Mouse (Mus musculus) heart, embryonic 13.5 days (tissue): ENCODE data around the gene Hdac1. TPM values are rescaled to one million over a fixed set of nuclear protein-coding genes. Genes with fewer than 3 reads are reported as not detected.

Experiments
- ATAC-seq: fragments of 200-750 bp; cut with Nextera tagmentation; 2 replicates; pipeline ENCODE4 v1.8.0; 2017; ENCODE audit warnings: moderate TSS enrichment; ENCODE audit not compliant: insufficient number of reproducible peaks, low FRiP score, low TSS enrichment; ENCODE audit errors: extremely low read depth
- H3K27ac ChIP-seq: fragments of 300-500 bp; sonication (generic); replicated peaks from 2 replicates; pipeline ENCODE4 v1.5.1; 2015; ENCODE audit warnings: moderate library complexity, mild to moderate bottlenecking, inconsistent platforms
- H3K27me3 ChIP-seq: fragments of 300-500 bp; sonication (generic); replicated peaks from 2 replicates; pipeline ENCODE4 v1.6.1; 2015; ENCODE audit warnings: mild to moderate bottlenecking, inconsistent platforms
- H3K36me3 ChIP-seq: fragments of 300-500 bp; sonication (generic); 2 replicates; pipeline ENCODE4 v1.6.1; 2015; ENCODE audit warnings: mild to moderate bottlenecking, inconsistent platforms
- H3K4me1 ChIP-seq: fragments of 300-500 bp; sonication (generic); 2 replicates; pipeline ENCODE4 v1.6.1; 2015; ENCODE audit warnings: inconsistent platforms
- H3K4me2 ChIP-seq: fragments of 300-500 bp; sonication (generic); 2 replicates; pipeline ENCODE4 v1.6.1; 2015; ENCODE audit warnings: inconsistent platforms, mild to moderate bottlenecking, moderate library complexity
- H3K4me3 ChIP-seq: fragments of 300-500 bp; sonication (generic); 2 replicates; pipeline ENCODE4 v1.5.1; 2015; ENCODE audit warnings: moderate library complexity, mild to moderate bottlenecking, inconsistent platforms
- H3K9ac ChIP-seq: fragments of 300-500 bp; sonication (generic); 2 replicates; pipeline ENCODE4 v1.6.1; 2015; ENCODE audit warnings: inconsistent platforms, mild to moderate bottlenecking, moderate library complexity
- H3K9me3 ChIP-seq: fragments of 300-500 bp; sonication (generic); 2 replicates; pipeline ENCODE4 v1.6.1; 2016; ENCODE audit warnings: inconsistent platforms
- WGBS: fragments of 180-500 bp; shearing (Covaris S2); methylation state at CpG from one replicate; pipeline ENCODE4 v1.1.7; 2015; ENCODE audit warnings: mixed read lengths; 5-methylcytosine and 5-hydroxymethylcytosine counted together
- microRNA-seq: library from miRNA; unstranded; fragments of <30 nt; microRNA quantifications from one replicate; pipeline ENCODE4, GENCODE M21; 2016
- polyA plus RNA-seq: library from polyadenylated mRNA; unstranded; fragments of >200 nt; fragmentation: Nextera tagmentation; extraction: Ambion mirVana; gene quantifications from 2 replicates; pipeline ENCODE4 v1.2.1, GENCODE M21; 2015

Hdac1 gene
- polyA plus RNA-seq, 1 experiment from 2014 or later = 127 TPM

DNA sequence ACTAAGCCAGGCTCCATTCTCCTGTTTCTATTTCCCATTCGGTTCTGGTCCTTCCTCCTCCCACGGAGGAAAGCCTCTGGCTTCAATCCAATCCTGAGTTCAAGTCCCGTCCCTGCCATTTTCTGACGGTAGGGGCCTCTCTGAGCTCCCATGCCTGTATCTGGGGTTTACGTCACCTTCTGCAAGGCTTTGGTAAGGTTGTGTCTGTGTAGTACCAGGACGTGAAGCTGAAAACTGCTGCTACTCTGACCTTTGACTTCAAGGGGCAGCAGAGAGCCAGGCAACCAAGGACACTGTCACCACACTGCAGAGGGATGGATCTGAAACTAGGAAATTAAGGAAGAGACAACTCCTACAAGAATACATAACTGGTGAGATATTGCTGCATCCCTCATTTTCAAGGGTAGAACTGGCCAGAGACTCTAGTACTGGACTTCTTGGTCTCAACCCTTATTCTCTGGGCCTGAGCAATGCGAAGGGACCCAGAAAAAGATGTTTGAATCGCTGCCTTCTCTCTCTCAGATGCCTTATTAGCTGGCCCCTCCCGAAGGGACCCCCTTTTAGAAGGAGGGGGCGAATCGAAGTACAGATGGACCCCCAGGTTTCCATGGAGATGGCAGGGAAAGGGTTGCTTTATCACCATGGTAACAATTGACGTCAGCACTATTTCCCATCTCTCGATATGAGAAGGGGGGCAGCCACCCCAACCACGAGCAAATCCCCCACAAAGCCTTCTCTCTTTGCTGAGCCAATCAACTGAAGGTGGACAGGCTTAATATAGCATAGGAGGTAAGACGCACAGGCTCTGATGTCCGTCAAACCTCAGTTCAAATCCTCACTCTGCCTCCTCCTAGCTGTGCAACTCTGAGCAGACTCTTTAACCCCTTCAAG is 46.6 kb downstream of the Hdac1 start:
- H3K4me1 ChIP-seq = peaks cover 53% of the 10 kb centered on the region
- H3K4me3 ChIP-seq = no peak overlapping the region
- peaks cover 23% of the 10 kb centered on the region for H3K27me3 ChIP-seq
- peak overlapping the region; percentile 85 for H3K27ac ChIP-seq
- 25% methylated on average over 16 of the region's 16 CpGs for WGBS
- no peaks in the 10 kb centered on the region for H3K36me3 ChIP-seq
- H3K9ac ChIP-seq = no peak overlapping the region; the same call in 1 of the 2 replicates
- H3K4me2 ChIP-seq = peak overlapping the region; percentile 0; the same call in 1 of the 2 replicates
- no peak for ATAC-seq
- no peaks in the 10 kb centered on the region for H3K9me3 ChIP-seq

DNA sequence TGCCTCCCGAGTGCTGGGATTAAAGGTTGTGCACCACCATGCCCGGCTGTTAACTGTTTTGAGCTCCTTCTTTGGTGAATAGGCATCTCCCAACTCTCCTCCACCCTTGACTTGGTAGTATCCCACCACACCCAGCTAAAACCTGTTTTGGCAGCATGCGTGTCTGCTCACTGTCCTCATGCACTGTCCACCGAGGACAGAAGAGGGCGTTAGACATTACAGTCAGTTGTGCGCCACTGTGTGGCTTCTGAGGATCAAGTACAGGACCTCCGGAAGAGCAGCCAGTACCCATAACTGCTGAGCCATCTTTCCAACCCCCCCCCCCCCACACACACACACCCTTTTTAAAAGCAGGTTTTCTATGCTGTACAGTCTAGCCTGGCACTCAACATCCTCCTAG is 47.8 kb downstream of the Hdac1 start:
- H3K27ac ChIP-seq = peak overlapping the region; percentile 85
- peaks cover under 1% of the 10 kb centered on the region for H3K36me3 ChIP-seq
- ATAC-seq = no peak
- peaks cover 36% of the 10 kb centered on the region for H3K27me3 ChIP-seq
- no peak overlapping the region for H3K9ac ChIP-seq
- no peak overlapping the region for H3K4me3 ChIP-seq
- no peak overlapping the region for H3K4me2 ChIP-seq
- H3K4me1 ChIP-seq = peaks cover 47% of the 10 kb centered on the region
- 57% methylated on average over 7 of the region's 7 CpGs for WGBS
- H3K9me3 ChIP-seq = no peaks in the 10 kb centered on the region

DNA sequence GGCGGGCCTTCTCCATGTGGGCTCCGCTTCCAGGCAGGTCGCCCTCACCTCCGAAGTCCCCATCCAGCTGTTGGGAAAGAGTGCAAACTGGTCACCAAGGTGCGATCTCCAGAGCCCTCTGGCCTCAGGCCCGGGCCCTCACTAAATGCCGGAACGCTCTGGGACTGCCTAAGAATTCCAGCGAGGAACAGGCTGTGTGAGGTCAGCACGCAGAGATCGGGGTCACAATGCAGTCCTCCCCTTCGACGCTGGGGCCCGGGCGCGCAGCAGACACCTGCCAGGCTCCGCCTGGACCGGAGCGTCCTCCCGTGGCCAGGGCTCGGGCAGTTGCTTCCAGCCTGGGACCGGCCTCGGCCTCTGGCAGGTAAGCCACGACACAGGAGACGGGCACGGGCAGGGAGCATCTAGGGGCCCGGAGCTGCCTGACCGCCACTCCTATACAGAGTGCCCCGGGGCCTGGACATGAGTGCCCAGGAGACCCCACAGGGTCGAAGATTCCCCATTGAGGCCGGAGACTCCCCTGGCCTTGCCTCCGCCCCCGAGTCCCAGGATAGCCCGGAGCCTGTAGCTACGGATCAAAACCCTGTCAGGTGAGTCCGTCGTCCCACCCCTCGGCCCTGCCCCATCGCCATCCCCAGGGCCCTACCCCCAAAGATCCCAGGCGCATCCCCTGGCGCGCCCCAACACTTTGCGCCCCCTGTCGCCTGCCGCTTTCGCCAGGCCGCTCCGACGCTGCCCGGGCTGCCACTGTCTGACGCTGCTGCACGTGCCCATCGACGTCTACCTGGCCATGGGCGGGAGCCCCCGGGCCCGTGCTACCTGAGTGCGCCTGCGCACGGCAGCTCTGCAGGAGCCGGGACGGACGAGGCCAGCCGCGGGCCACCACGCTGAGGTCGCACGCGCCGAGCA is 51.3 kb downstream of the Hdac1 start, which contains the start of the genes Tssk3 and Fam229a:
TSS of gene Tssk3 (minus strand) at position 51 of the 909 bp plus-strand sequence.
TSS of gene Fam229a (plus strand) at position 219 of the 909 bp plus-strand sequence.
- peak within 1 kb of the TSS; percentile 51 for H3K4me3 ChIP-seq
- ATAC-seq = no peak

DNA sequence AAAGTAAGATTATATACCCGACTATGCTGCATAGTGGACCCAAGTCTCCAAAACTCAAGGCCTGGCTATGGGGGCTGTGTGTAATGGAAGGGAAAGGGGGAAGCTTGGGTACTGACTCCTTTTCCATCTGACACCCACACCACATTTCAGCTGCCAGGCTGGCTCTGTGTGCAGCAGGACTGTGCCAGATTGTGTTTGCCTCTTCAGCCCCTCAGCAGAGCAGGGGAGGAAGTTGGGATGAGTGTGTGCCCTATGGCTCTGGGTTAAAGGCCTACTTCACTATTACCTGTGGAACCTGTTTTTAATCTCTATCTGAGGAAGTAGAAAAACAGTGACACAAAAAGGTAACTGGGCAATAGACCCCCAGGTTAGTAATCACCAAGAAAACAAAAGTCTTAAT is 61.4 kb downstream of the Hdac1 start:
- Histone ChIP-seq H3K4me2 (no peak overlapping the region), H3K9ac (no peak overlapping the region), H3K36me3 (peaks cover 97% of the 10 kb centered on the region), H3K9me3 (no peaks in the 10 kb centered on the region), H3K27me3 (no peaks in the 10 kb centered on the region), H3K4me1 (no peaks in the 10 kb centered on the region), H3K4me3 (no peak overlapping the region), H3K27ac (no peak overlapping the region)
- ATAC-seq = no peak
- 77% methylated on average over 1 of the region's 1 CpGs for WGBS

More for the DNA sequence above, 51.3 kb downstream of the Hdac1 start, which contains the start of the genes Tssk3 and Fam229a:
- peak within 1 kb of the TSS; percentile 76 for H3K4me2 ChIP-seq
- no peak within 1 kb of the TSS for H3K27ac ChIP-seq
- H3K4me1 ChIP-seq = peaks cover 26% of the 10 kb centered on the region
- peak within 1 kb of the TSS; percentile 72 for H3K9ac ChIP-seq
- WGBS = 4% methylated on average over 70 of the region's 70 CpGs
- H3K36me3 ChIP-seq = peaks cover 33% of the 10 kb centered on the region
- H3K27me3 ChIP-seq = peaks cover 43% of the 10 kb centered on the region
- H3K9me3 ChIP-seq = no peaks in the 10 kb centered on the region

DNA sequence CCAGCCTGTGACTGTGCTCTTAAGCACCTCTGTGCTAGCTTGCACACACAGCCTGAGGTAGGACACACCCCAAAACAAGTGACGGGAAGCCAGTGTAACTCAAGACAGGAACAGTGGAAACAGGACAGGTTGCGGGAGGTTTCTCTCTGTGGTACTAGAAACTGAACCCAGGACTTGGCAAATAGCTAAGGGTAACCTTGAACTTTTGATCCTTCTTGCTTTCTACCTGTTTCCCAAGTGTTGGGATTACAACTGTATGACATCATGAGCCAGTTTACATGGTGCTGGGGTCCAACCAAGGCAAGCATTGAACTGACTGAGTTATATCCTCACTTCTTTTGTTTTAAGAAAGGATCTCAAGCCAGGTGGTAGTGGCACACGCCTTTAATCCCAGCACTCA is 62.6 kb downstream of the Hdac1 start:
- 93% methylated on average over 3 of the region's 3 CpGs for WGBS
- Histone ChIP-seq H3K27me3 (no peaks in the 10 kb centered on the region), H3K9me3 (no peaks in the 10 kb centered on the region), H3K27ac (no peak overlapping the region), H3K4me2 (no peak overlapping the region), H3K36me3 (peaks cover 96% of the 10 kb centered on the region), H3K9ac (no peak overlapping the region), H3K4me3 (no peak overlapping the region), H3K4me1 (no peaks in the 10 kb centered on the region)
- ATAC-seq = no peak

DNA sequence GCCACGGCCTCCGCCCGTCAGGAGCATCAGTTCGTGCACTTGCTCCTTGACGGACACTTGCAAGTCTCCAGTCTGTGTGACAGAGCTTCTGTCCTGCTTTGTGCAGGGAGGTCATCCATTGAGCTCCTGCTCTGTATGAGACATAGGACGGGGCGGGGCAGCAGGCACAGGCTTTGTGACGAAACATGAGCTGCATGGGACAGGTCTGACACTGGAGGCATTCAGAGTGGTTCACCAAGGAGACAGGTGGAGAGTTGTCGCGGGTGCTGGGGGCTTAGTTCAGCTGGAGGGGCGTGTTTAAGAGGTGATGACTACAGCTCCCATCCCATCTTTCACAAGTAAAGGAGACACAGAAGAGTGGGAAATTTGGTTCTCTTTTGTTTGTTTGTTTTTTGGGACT is 66.5 kb downstream of the Hdac1 start:
- no peak overlapping the region for H3K27ac ChIP-seq
- no peak overlapping the region for H3K9ac ChIP-seq
- no peaks in the 10 kb centered on the region for H3K9me3 ChIP-seq
- no peaks in the 10 kb centered on the region for H3K27me3 ChIP-seq
- no peak for ATAC-seq
- 88% methylated on average over 11 of the region's 11 CpGs for WGBS
- H3K4me2 ChIP-seq = no peak overlapping the region
- no peaks in the 10 kb centered on the region for H3K4me1 ChIP-seq
- peaks cover 96% of the 10 kb centered on the region for H3K36me3 ChIP-seq
- no peak overlapping the region for H3K4me3 ChIP-seq

Small RNA genes lying within 50 kb of the gene (microRNA-seq; reads per million reads assigned to microRNA genes)
- not detected for gene Mir8119

Other genes starting within 250 kb of the Hdac1 start
- gene Rbbp4, start 207.3 kb downstream of the Hdac1 start, polyA plus RNA-seq = 279 and 297 TPM in 2 replicates
- gene Zbtb8os, start 207.0 kb downstream of the Hdac1 start, polyA plus RNA-seq = 36.6 and 45.0 TPM in 2 replicates
- 9.9 and 11.0 TPM in 2 replicates for gene Zbtb8a, start 164.6 kb downstream of the Hdac1 start, polyA plus RNA-seq
- 3.9 and 4.7 TPM in 2 replicates for gene Zbtb8b, start 101.9 kb downstream of the Hdac1 start, polyA plus RNA-seq
- 25.4 and 26.9 TPM in 2 replicates for gene Bsdc1, start 81.1 kb downstream of the Hdac1 start, polyA plus RNA-seq
- not detected in 2 replicates for gene Tssk3, start 51.7 kb downstream of the Hdac1 start, polyA plus RNA-seq
- not detected in 2 replicates for gene Fam229a, start 51.5 kb downstream of the Hdac1 start, polyA plus RNA-seq
- 383 and 399 TPM in 2 replicates for gene Marcksl1, start 29.1 kb downstream of the Hdac1 start, polyA plus RNA-seq
- 2.8 and 7.0 TPM in 2 replicates for gene Lck, start 30.9 kb upstream of the Hdac1 start, polyA plus RNA-seq
- gene Fam167b, start 35.8 kb upstream of the Hdac1 start, polyA plus RNA-seq = 4.7 and 7.3 TPM in 2 replicates
- gene Eif3i, start 57.9 kb upstream of the Hdac1 start, polyA plus RNA-seq = 169 and 189 TPM in 2 replicates
- gene Tmem234, start 58.0 kb upstream of the Hdac1 start, polyA plus RNA-seq = 160 and 179 TPM in 2 replicates
- 1.3 and 1.6 TPM in 2 replicates for gene Dcdc2b, start 71.5 kb upstream of the Hdac1 start, polyA plus RNA-seq
- 20.4 and 23.6 TPM in 2 replicates for gene Iqcc, start 76.4 kb upstream of the Hdac1 start, polyA plus RNA-seq
- 41.1 and 46.1 TPM in 2 replicates for gene Ccdc28b, start 81.2 kb upstream of the Hdac1 start, polyA plus RNA-seq
- 47.5 and 49.4 TPM in 2 replicates for gene Txlna, start 98.4 kb upstream of the Hdac1 start, polyA plus RNA-seq
- gene Kpna6, start 130.1 kb upstream of the Hdac1 start, polyA plus RNA-seq = 13.3 TPM in 2 replicates
- gene Tmem39b, start 154.1 kb upstream of the Hdac1 start, polyA plus RNA-seq = 6.7 and 6.9 TPM in 2 replicates
- gene Khdrbs1, start 199.6 kb upstream of the Hdac1 start, polyA plus RNA-seq = 75.6 and 77.5 TPM in 2 replicates